Mouse (Mus musculus): ENCODE measurements around the gene St6galnac4. TPM values are rescaled to one million over a fixed set of nuclear protein-coding genes. Genes with fewer than 3 reads are reported as not detected.

The St6galnac4 gene
- polyA plus RNA-seq, 1 experiment from 2014 or later = 15.7 TPM

DNA sequence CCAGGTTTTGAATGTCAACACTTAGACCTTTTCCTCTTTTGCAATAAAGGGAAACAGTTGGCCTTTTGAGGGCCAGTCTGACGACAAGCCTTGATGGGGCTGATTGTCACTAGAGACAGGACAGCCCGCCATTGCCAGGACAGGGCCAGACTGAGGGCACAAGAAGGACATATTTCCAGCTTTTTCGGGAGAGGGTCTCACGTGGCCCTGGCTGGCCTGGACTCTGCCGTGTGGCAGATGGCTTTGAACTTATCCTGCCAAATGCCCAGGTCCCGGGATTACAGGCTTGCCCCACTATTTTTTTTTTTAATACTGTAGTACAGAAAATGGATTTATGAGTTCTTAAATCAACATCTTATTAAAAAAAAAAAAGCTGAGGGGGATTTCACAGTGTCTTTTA lies 4.4 kb downstream of the St6galnac4 start:
- DNase-seq (ENCODE audit: extremely low spot score, low spot score) = no peak
- Histone ChIP-seq H3K4me3 (no peak overlapping the region), H3K27ac (no peak overlapping the region), H3K4me1 (peaks cover 37% of the 10 kb centered on the region), H3K9me3 (no peaks in the 10 kb centered on the region), H3K27me3 (ENCODE audit: poor library complexity, severe bottlenecking) (peaks cover 12% of the 10 kb centered on the region), H3K36me3 (replicated peaks) (0 out of 2 replicates have a peak, but pooled peaks cover 8% of the 10 kb centered on the region)
- WGBS = 86% methylated on average over 6 of the region's 6 CpGs

DNA sequence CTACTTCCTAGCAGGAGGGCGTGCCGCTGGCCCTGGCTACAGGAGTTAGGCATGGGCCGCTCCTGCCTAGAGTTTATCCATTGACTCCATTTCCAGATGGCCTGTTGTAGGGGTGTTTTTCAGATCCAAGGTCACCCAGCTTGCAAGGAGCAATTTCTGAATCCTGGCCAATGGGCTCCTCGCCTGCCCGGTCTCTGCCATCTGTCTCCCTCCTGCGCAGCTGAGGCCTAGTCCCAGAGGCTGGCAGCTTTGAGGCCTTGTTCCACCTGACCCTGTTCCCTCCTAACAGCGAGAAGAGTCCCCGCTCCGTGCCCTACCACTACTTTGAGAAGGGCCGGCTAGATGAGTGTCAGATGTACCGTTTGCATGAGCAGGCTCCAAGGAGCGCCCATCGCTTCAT lies 9.8 kb downstream of the St6galnac4 start:
- H3K27me3 ChIP-seq (ENCODE audit: poor library complexity, severe bottlenecking) = no peaks in the 10 kb centered on the region
- H3K27ac ChIP-seq = no peak overlapping the region
- no peak for DNase-seq (ENCODE audit: extremely low spot score, low spot score)
- H3K9me3 ChIP-seq = no peaks in the 10 kb centered on the region
- 95% methylated on average over 13 of the region's 13 CpGs for WGBS
- peaks cover 6% of the 10 kb centered on the region for H3K4me1 ChIP-seq
- H3K36me3 ChIP-seq (replicated peaks) = peaks cover 19% of the 10 kb centered on the region
- H3K4me3 ChIP-seq = no peak overlapping the region

DNA sequence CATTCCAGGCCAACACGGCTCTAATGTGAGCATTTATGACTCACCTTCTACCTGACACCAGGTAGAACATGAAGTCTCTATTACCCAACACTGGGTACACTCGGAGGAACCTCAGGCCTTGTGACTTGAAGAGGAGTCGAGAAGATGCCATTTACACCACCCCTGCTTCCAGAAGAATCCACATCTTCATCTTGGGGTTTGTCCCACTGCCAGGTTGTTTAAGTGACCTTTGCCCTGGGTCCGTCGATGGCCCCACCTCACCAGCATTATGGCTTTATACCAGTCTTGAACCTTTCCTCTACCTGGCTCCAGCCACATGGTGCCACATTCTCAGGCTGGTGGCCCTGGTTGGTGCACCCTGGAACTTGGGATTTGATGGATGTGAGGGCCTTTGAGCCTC lies 10.4 kb downstream of the St6galnac4 start:
- no peaks in the 10 kb centered on the region for H3K27me3 ChIP-seq (ENCODE audit: poor library complexity, severe bottlenecking)
- H3K4me1 ChIP-seq = peaks cover 11% of the 10 kb centered on the region
- WGBS = 91% methylated on average over 5 of the region's 5 CpGs
- peaks cover 19% of the 10 kb centered on the region for H3K36me3 ChIP-seq (replicated peaks)
- no peak for DNase-seq (ENCODE audit: extremely low spot score, low spot score)
- no peaks in the 10 kb centered on the region for H3K9me3 ChIP-seq
- H3K4me3 ChIP-seq = no peak overlapping the region
- H3K27ac ChIP-seq = no peak overlapping the region

DNA sequence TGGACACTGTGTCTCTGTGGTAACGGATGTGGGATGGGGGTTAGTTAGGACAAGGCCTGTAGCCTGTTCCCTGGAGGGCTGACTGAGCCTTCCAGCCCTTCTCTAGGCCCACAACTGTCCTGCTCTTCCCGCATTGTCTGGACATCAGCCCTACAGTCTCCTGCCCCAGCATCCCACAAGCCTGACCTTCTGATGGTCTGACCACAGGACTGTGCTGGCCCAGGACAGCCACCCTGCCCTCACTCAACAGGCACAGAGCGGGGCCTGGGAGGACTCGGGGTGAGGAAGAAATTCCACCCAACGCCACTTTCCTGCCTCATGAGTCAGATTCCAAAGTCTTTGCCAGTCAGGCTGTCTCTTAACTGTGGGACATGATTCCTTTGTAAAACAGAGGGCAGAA lies 10.8 kb downstream of the St6galnac4 start:
- Histone ChIP-seq H3K9me3 (no peaks in the 10 kb centered on the region), H3K4me3 (no peak overlapping the region), H3K27ac (no peak overlapping the region), H3K27me3 (ENCODE audit: poor library complexity, severe bottlenecking) (no peaks in the 10 kb centered on the region), H3K4me1 (peaks cover 16% of the 10 kb centered on the region), H3K36me3 (replicated peaks) (peaks cover 19% of the 10 kb centered on the region)
- no peak for DNase-seq (ENCODE audit: extremely low spot score, low spot score)
- WGBS = 90% methylated on average over 5 of the region's 5 CpGs

DNA sequence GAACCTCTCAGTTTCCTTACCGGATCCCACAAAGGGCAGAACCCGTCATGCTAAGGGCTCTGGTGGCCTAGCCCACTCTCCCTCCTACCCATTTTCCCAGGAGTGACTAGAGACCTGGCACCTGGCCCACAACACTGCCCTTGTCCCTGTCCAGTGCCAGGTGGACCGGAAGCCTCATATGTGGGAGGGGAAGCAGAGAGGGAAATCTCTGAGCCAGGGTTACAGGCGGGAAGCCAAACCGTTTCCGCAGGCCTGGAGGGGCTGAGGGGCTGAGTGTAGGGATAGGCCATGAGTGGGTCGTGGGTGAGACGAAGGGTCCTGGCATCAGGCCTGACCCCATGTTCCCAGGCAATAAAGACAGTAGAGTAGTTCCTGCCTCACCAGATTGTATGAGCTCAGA lies 11.6 kb downstream of the St6galnac4 start:
- 88% methylated on average over 8 of the region's 8 CpGs for WGBS
- Histone ChIP-seq H3K27me3 (ENCODE audit: poor library complexity, severe bottlenecking) (no peaks in the 10 kb centered on the region), H3K4me1 (peaks cover 16% of the 10 kb centered on the region), H3K36me3 (replicated peaks) (peaks cover 19% of the 10 kb centered on the region), H3K4me3 (no peak overlapping the region), H3K27ac (no peak overlapping the region), H3K9me3 (no peaks in the 10 kb centered on the region)
- DNase-seq (ENCODE audit: extremely low spot score, low spot score) = no peak

DNA sequence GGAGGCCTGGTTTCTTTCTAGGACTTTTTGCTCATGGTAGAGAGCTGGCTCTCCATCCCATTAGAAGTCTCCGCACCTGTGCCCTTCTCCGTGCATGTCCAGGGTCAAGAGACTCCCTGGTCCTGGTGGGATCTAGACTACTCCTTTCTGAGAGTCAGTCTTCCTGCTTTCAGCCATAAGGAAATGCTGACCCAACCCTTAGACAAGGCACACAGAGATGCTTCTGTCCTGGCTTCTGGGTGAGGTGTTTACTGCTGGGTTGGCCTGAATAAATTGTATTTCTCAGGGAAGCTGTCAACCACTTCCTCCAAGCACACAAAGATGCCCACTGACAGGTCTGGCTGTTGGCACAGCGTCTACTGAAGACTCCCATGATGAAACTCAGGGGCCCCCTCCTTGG lies 12.5 kb downstream of the St6galnac4 start, which contains the start of gene St6galnac6:
Gene St6galnac6, plus strand, starts transcription at position 301 of the 400 bp plus-strand sequence.
- peaks cover 16% of the 10 kb centered on the region for H3K4me1 ChIP-seq
- no peak for DNase-seq (ENCODE audit: extremely low spot score, low spot score)
- no peaks in the 10 kb centered on the region for H3K27me3 ChIP-seq (ENCODE audit: poor library complexity, severe bottlenecking)
- peaks cover 17% of the 10 kb centered on the region for H3K36me3 ChIP-seq (replicated peaks)
- H3K9me3 ChIP-seq = no peaks in the 10 kb centered on the region
- no peak within 1 kb of the TSS for H3K4me3 ChIP-seq
- WGBS = 97% methylated on average over 3 of the region's 3 CpGs
- no peak within 1 kb of the TSS for H3K27ac ChIP-seq

DNA sequence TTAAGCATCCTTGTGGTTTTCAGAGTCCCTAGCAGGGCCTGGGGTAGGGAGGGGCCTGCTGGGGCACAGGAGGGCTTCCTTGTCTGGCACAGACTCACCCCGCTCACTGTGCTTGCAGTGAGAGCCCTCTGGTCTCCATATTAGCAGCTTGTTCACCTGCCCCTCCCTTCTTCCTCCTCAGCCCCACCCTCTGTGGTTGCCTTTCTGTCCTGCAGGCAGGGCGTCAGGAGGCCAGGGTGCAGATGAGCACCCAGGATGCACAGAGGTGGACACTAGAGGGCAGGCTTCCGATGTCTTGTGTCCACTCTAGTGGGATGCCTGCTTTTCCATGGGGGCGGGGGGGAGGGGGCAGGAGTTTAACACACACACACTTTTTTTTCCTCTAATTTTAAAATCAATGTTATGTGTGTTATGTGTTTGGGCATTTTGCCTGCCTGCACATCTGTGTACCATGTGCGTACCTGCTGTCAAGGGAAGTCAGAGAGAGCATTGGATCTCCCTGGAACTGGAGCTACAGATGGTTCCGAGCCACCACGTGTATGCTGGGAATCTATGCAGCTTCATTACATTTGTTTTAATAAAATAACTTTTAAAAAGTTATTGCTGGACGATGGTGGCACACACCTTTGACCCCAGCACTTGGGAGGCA lies 14.6 kb downstream of the St6galnac4 start:
- Histone ChIP-seq H3K9me3 (no peaks in the 10 kb centered on the region), H3K4me3 (no peak overlapping the region), H3K4me1 (peaks cover 18% of the 10 kb centered on the region), H3K27ac (peak overlapping the region; percentile 58; the same call in 1 of the 2 replicates), H3K36me3 (replicated peaks) (peaks cover 11% of the 10 kb centered on the region), H3K27me3 (ENCODE audit: poor library complexity, severe bottlenecking) (no peaks in the 10 kb centered on the region)
- 41% methylated on average over 8 of the region's 8 CpGs for WGBS
- DNase-seq (ENCODE audit: extremely low spot score, low spot score) = no peak

DNA sequence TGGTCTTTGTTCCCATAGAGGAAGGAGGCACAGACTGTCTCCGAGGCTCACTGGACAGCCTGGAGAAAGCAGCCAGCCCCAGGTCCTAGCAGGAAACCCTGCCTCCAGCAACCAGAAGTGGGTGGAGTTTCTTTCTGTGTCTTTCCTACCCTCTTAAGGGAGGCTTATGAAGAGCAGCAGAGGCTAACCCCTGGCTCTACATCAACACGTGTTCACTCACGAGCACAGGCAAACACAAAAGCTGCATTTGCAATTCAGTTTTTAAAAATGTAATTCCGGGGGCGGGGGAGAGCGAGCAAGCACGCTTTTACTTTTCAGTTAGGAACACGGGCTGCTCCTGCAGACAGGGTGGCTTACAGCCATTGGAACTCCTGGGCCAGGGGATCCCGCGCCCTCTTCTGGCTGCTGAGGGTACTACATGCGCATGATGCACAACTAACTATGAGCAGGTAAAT lies 15.7 kb downstream of the St6galnac4 start:
- H3K27me3 ChIP-seq (ENCODE audit: poor library complexity, severe bottlenecking) = peaks cover 5% of the 10 kb centered on the region
- under 1% methylated on average over 11 of the region's 11 CpGs for WGBS
- peaks cover 2% of the 10 kb centered on the region for H3K36me3 ChIP-seq (replicated peaks)
- no peaks in the 10 kb centered on the region for H3K9me3 ChIP-seq
- peak overlapping the region; percentile 49 for H3K4me3 ChIP-seq
- peak overlapping the region; percentile 76 for H3K27ac ChIP-seq
- peak; percentile 91 for DNase-seq (ENCODE audit: extremely low spot score, low spot score)
- H3K4me1 ChIP-seq = peaks cover 29% of the 10 kb centered on the region

DNA sequence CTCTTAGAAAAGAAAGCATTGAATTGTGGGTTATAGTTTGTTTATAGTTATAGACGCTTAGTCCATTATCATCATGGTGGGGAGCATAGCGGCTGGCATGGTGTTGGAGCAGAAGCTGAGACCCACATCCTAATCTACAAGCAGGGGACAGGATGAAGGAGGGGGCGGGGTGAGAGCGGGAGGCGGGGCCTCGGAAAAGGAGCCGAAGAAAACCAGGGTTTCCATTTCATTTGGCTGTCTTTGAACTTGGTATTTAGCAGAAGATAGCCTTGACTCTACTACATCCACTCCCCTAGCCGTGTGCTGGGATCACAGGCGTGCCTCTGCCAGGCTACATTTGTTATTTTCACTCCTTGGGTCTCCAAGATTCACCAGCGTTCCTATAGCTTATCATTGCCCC lies 17.7 kb downstream of the St6galnac4 start:
- Histone ChIP-seq H3K27ac (no peak overlapping the region), H3K4me3 (no peak overlapping the region), H3K9me3 (no peaks in the 10 kb centered on the region), H3K27me3 (ENCODE audit: poor library complexity, severe bottlenecking) (peaks cover 21% of the 10 kb centered on the region), H3K4me1 (peaks cover 47% of the 10 kb centered on the region), H3K36me3 (replicated peaks) (no peaks in the 10 kb centered on the region)
- 52% methylated on average over 10 of the region's 10 CpGs for WGBS
- DNase-seq (ENCODE audit: extremely low spot score, low spot score) = no peak

DNA sequence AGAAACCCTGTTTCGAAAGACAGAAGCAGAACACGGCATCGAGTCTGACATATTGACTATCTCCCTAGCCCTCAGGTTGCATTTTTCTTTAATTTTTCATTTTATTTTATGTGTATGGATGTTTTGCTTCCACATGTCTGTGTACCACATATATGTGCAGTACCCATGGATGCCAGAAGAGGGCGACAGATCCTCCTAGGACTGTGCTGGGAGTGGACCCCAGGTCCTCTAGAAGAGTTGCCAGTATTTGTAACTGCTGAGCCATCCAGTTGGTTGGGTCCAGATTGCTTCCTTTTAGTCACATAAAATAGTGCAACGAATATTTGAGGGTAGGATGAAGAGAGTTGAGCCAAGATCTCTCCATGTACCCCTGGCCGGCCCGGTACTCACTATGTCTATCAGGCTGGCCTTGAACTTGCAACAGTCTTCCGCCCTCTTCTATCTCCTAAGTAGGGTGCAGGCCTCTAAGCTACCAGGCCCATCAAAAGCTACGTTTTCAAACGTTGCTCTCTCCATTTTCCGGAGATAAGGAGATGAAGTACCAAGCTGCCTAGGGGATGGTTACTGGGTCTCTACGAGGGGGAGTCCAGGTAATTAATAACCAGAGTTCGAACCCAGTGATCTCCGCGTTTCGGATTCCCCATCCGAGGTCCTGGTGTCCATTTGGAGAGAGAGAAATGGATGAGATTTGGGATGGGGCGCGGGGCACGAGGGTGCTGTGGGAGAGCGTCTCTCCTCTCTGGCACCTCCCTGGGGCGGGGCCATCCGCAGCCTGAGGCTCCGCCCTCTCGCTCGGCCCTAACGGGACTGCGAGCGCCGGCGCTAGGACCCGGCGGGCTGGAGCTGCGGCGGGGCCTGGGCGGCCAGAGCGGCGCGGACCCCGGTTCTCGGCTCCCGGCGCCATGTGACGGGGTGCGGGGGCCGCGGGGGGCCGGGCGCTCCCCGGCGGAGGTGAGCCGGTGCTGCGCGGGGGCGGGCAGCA lies 19.6 kb downstream of the St6galnac4 start:
- Histone ChIP-seq H3K27ac (peak overlapping the region; percentile 89), H3K36me3 (replicated peaks) (no peaks in the 10 kb centered on the region), H3K27me3 (ENCODE audit: poor library complexity, severe bottlenecking) (peaks cover 21% of the 10 kb centered on the region), H3K4me1 (peaks cover 61% of the 10 kb centered on the region), H3K9me3 (no peaks in the 10 kb centered on the region), H3K4me3 (peak overlapping the region; percentile 76)
- WGBS = 11% methylated on average over 54 of the region's 55 CpGs
- DNase-seq (ENCODE audit: extremely low spot score, low spot score) = peak; percentile 77

DNA sequence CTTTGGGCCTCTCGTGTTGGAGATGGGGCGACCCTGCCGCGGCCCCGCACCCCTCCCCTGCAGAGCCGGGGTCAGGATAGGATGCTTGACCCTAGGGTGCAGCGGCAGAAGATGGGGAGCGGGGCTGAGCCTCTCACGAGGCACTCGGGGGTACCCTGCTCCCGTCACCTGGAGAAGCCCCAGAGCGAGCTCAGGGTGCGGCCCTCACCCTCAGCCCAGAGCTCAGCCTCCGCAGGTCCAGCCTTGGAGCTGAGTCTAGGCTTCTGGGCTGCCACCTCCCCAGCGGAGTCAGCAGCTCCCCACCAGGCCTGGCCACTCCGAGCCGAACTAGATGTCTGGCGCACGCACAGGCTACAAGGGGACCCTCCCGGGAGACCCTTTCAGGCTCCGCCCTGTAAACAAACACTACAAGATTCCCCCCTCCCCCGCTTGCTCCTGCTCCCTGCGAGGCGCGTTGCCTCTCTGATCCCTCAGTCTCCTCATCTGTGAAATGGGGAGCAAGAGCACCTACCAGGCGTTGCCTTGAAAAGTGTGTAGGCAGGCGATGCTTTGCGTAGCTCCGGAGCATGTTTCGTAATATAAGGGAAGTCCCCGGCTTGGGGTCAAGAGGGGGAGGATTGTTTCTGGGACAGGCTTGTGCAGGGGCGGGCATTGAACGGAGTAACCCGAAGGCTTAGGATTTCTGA lies 20.5 kb downstream of the St6galnac4 start:
- peak; percentile 59 for DNase-seq (ENCODE audit: extremely low spot score, low spot score)
- H3K4me3 ChIP-seq = peak overlapping the region; percentile 76
- H3K27me3 ChIP-seq (ENCODE audit: poor library complexity, severe bottlenecking) = peaks cover 21% of the 10 kb centered on the region
- peaks cover 60% of the 10 kb centered on the region for H3K4me1 ChIP-seq
- H3K27ac ChIP-seq = peak overlapping the region; percentile 89
- 7% methylated on average over 33 of the region's 34 CpGs for WGBS
- peaks cover 5% of the 10 kb centered on the region; the same call in 1 of the 2 replicates for H3K36me3 ChIP-seq (replicated peaks)
- no peaks in the 10 kb centered on the region for H3K9me3 ChIP-seq

DNA sequence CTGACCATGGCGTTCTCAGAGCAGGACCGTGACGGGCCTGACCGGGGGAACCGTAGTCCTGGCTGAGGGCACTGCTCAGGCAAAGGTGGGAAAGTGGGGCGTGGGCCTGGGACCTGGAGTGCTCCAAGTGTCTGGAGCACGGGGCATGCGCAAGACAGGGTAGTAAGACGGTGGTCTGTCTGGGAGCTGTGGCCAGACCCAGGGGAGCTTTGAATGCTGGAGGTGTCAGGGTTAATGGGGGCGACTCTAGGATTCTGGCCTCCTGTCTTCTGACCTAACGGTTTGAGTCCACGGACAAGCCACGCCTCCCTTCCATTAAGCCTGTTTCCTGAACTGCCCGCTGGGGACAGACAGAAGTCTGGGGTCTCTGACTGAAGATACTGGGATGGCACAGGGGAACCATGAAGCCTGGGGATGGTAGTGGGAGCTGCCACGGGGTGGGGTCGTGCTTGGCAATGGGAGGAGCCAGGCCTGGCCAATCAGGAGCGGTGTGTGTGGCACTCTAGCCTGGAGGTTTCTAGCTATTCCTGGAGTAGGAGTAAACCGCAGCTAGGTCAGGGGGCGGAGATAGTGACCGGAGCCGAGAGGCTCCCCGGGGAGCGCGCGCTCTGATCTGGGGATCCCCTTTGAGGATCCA lies 21.4 kb downstream of the St6galnac4 start:
- DNase-seq (ENCODE audit: extremely low spot score, low spot score) = peak; percentile 68
- Histone ChIP-seq H3K36me3 (replicated peaks) (peaks cover 13% of the 10 kb centered on the region), H3K27me3 (ENCODE audit: poor library complexity, severe bottlenecking) (peaks cover 21% of the 10 kb centered on the region), H3K4me1 (peaks cover 57% of the 10 kb centered on the region), H3K27ac (peak overlapping the region; percentile 57), H3K9me3 (no peaks in the 10 kb centered on the region), H3K4me3 (peak overlapping the region; percentile 76)
- WGBS = 9% methylated on average over 25 of the region's 25 CpGs

All from forebrain, embryonic 10.5 days (tissue).